Mouse (Mus musculus) inflammation-experienced regulatory T-cells (primary cell): ENCODE data around the gene Vmn2r16. TPM values are rescaled to one million over a fixed set of nuclear protein-coding genes. Genes with fewer than 3 reads are reported as not detected.

Experiments
- polyA plus RNA-seq, 2 experiments: library from polyadenylated mRNA; unstranded; fragments of 100-300 nt; shearing (Covaris generic); gene quantifications; one replicate each; pipeline ENCODE4 v1.2.1; 2017

Gene Vmn2r16
- polyA plus RNA-seq: not detected

GRCm38 (mm10) chr5:109329862-109330261 lies at the start of gene Vmn2r16:
TSS of gene Vmn2r16 (plus strand) at chr5:109330162.

GRCm38 (mm10) chr5:109297544-109297943 lies 32.4 kb upstream of the Vmn2r16 start, which contains the start of gene Vmn2r15:
TSS of gene Vmn2r15 (minus strand) at chr5:109297644.

GRCm38 (mm10) chr5:109419388-109419787 lies 89.4 kb downstream of the Vmn2r16 start, which contains the start of gene Vmn2r17:
TSS of gene Vmn2r17 (plus strand) at chr5:109419688.

Other genes starting within 250 kb of the Vmn2r16 start
- gene Vmn2r12, start 232.2 kb upstream of the Vmn2r16 start, polyA plus RNA-seq: not detected
- under 1 TPM in 1 of 2 experiments, not detected in 1; 0.05 TPM for gene Vmn2r13, start 138.0 kb upstream of the Vmn2r16 start, polyA plus RNA-seq
- under 1 TPM in 1 of 2 experiments, not detected in 1; 0.06 TPM for gene Vmn2r14, start 105.5 kb upstream of the Vmn2r16 start, polyA plus RNA-seq
- gene Vmn2r15, start 32.5 kb upstream of the Vmn2r16 start, polyA plus RNA-seq: not detected
- under 1 TPM; 0.08 to 0.34 TPM for gene Vmn2r17, start 89.5 kb downstream of the Vmn2r16 start, polyA plus RNA-seq
- 10 to 100 TPM; 80.7 to 96.0 TPM for gene Crlf2, start 228.8 kb downstream of the Vmn2r16 start, polyA plus RNA-seq